Mouse (Mus musculus) gastrocnemius, postnatal 25 days (tissue): ENCODE data around the gene Fut7. TPM values are rescaled to one million over a fixed set of nuclear protein-coding genes. Genes with fewer than 3 reads are reported as not detected.
A peak's percentile ranks its signal among the peaks of the same experiment; 100 is the strongest.

Source experiments
- DNase-seq: peaks from one replicate; pipeline ENCODE4 v3.0.0; 2022
- total RNA-seq, 2 experiments: library from RNA; stranded (reverse); gene quantifications; 1 replicate in 1 of 2; 2 replicates in 1 of 2; pipeline ENCODE4 v1.2.3; 2021

The Fut7 gene
- total RNA-seq, 2 experiments from 2014 or later: not detected

DNA sequence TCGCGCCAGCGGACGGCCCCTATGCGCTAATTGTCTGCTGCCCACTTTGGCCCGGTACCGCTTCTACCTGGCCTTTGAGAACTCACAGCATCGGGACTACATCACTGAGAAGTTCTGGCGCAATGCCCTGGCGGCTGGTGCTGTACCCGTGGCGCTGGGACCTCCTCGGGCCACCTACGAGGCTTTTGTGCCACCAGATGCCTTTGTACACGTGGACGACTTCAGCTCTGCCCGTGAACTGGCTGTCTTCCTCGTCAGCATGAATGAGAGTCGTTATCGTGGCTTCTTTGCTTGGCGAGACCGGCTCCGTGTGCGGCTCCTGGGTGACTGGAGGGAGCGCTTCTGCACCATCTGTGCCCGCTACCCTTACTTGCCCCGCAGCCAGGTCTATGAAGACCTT, 2.4 kb downstream of the Fut7 start:
- DNase-seq: no peak

DNA sequence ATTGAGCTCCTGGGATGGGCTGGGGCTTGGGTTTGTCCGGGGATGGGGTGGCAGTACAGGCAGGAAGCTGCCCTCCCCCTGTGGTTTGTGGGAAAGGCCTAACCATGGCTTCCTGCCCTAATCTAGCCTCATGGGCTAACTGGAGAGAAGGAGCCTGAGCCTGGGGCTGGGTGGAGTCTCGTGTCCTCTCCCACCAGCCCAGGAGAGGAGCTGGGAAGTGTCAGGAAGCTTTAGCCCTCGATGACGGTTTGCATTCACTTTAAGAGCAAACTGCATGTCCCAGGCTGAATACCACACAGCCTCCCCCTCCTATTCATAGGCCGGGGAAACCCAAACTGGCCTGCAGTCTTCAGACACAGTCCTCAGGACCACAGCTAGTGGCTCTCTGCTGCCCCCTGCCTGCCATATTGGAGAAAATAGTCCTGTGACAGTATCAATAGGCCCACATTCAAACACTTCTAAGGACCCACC, 3.7 kb downstream of the Fut7 start:
- DNase-seq: no peak

DNA sequence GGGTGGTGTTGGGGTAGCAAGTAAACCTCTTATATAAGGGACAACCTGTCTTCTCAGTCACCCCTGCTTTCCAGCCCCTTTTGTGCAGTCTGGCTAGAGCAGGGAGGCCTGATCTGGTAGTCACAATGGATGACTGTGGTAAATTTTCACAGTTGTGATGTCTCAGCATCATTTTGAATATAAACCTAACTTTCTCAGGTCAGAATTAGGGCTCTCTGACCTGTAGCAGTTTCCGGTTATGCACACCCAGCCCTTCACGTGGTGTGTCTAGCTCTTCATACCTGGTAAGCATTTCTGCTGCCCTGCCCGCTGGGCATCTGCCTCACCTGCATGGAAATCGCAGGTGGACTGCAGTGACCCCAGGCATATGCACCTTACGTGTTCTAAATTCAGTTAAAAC, 4.2 kb downstream of the Fut7 start:
- DNase-seq: no peak

DNA sequence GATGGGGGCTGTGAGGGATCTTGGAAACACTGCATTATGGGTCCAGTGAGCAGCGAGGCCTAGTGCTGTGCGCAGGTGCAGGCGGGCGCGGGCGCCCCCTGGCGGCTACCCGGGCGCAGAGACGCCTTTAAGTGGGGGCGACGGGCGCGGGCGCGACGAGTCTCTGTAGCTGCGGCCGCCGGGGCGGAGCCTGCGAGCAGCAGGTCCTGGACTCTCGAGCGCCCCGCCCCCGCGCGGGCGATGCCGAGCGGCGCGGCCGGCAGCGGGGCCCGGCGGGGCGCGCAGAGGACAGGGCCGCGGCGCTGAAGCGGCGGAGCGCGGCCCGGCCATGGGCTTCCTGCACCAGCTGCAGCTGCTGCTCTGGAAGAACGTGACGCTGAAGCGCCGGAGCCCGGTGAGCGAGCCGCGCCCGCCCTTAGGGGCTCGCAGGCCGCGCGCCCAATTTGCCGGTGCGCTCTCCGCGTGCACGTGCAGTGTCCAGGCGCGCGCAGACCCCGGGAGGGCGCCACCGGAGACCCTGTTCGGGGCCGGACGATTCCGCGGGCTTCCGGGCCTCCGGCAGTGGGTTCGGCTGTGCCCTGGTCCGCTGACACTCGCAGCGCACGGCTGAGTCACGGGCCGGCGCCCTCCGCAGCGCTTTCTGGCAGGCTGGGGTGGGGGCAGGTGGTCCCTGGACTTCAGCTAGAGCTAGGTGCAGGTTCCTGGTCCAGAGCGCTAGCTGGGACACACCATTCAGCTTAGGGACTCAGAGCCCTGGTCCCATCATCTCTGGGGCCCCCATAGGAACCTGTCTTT, 5.6 kb downstream of the Fut7 start, which contains the start of gene Abca2:
Abca2 (plus strand) TSS at position 262 of the 795 bp plus-strand sequence.
- peak; percentile 95 for DNase-seq

DNA sequence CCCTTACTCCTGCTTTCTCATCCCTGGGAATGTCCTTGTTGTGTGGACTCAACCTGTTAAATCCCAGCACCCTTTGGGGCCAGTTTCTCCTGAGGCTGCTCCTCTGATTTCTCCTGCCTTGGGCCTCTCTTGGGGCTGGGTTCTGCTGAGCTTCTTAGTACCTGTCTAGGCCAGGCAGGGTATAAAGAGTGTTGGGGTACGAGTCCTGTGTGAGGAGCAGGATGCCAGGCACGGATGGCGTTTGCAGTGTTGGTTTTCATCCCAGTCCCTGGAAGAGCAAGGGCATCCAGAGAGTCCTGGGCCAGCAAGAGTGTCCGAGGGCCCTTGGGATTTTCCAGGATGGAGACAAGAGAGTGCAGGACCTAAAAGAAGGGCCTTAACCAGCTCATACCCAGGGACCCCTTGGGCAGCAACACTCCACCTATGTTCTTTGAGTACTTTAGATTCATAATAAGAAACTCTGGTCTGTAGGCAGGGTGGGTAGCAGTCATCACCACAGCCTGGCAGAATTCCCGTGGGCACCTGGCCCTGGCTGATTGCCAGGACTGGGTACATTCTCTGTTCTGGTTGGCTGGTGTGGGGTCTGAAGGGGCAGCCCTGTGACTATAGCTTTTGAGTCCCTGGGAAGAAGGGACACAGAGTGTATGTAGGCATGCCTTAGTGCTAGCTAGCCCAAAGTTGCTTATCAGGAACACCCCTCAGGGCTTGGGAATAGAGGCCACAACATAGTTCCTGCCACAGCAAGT, 6.5 kb downstream of the Fut7 start:
- DNase-seq: no peak

DNA sequence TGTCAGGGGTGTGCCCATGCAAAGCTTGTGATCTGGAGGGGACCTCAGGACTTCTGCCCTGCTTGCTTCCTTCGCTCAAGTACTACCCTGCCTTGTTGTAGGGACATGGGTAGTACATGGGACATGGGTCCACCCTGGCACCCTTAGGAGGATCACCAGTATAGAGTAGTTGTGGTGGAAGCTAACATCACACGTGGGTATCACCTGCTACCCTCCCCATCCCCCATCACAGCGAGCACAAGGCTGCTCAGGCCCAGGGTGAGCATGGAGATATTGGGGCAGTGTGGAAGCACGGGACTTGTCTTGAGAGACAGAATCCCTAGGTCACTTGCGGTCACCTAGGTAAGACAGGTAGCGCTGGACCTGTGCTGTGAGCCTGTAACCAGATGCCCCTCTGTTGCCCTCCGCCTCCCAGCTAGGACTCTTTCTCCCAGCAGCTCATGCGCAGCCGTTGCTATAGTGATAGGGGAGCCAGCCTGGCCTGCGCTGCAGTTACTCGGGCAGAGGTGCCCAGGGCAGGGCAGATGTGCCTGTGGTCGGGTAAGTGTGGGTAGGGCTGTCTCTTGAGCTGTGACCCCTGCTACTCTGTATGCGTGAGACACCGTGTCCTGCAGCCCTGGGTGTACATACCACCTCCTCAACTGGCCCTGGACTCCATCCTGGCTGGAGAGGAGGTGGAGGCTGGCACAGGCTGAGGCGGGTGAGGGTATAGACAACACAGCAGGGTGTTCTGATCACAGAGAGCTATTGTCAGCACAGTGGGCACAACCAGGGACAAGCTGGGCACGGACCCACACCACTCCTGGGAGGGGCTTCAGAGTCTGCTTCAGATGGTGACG, 7.5 kb downstream of the Fut7 start:
- no peak for DNase-seq

DNA sequence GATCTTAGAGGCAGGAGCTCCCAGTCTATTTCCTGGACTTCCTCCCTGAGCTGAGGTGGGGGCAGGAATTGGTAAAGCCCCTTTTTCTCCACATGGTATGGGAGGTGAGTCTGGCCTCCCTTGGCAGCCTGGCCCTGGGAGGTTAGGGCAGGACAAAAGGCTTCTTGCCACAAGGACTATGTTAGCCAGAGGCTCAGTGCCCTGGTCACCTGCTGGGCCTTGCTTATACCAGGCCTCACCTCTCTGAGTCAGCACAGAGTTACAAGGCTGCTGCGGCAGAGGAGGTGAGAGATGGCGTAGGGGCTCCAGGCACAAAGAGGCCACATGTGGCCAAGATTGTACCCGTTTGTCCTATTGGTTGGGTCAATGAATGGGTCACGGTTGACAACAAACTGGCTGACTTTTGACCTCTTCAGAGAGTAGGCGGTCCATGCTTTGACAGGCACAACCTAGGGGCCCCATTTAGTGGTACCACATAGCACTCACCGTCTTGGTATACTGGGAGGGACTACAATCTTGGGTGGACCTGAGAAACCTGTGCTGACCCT, 8.3 kb downstream of the Fut7 start:
- no peak for DNase-seq

DNA sequence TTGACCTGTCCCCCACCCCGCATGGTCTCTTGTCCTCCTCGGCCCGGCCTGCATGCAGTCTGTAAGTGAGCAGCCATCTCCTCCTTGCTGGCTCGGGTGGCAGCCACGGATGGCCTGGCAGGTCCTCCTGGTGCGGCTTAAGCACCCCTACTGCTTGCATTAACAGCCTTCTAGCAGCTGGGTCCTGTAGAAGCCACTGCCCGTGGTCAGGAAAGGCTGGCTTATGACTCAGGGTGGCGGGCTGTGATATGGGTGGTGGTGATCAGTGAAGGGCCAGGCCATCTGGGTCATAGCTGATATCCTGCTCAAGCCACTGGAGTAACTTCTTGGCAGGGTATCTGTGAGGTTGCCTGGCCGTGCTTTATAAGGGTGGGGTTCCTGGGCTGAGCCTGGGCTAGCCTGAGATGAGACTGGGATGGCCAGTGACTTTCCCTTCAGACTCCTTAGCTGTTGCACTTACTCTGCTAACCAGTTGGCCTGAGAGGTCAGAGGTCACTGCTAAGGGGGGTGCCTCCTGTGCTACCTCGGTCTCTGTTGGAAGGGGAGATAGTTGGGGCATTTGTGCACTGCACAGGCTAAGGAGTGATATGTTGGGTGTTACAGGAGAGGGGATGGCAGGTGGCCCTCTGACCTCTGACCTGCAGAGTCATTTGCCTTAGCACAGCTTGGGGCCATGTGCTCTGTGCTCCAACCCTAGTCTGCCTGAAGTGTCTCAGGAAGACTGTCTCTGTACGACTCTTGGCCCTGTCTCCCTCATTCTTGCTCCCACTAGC, 9.4 kb downstream of the Fut7 start:
- DNase-seq: no peak

DNA sequence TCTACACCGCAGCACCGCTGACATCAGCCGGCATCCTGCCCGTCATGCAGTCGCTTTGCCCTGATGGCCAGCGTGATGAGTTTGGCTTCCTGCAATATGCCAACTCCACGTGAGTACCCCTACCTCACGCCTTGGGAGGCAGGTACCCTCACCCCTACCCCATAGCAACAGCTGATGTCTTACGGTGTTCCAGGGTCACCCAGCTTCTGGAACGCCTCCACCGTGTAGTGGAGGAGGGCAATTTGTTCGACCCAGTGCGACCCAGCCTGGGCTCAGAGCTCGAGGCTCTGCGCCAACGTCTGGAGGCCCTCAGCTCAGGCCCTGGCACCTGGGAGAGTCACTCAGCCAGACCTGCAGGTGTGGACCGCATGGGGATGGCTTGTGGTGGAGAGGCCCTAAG, 10.0 kb downstream of the Fut7 start:
- no peak for DNase-seq

DNA sequence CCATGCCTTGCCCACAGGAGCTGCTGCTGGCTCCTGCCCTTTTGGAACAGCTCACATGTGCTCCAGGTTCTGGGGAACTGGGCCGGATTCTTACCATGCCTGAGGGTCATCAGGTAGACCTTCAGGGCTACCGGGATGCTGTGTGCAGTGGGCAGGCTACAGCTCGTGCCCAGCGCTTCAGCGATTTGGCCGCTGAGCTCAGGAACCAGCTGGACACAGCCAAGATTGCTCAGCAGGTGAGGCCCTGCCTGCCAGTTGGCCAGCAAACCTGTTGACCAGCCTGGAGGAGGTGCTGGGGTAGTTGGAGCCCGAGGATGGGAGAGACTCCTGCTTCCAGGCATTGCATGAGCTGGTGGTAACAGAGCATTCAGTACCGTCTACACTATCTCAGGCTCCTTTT, 11.2 kb downstream of the Fut7 start:
- no peak for DNase-seq

DNA sequence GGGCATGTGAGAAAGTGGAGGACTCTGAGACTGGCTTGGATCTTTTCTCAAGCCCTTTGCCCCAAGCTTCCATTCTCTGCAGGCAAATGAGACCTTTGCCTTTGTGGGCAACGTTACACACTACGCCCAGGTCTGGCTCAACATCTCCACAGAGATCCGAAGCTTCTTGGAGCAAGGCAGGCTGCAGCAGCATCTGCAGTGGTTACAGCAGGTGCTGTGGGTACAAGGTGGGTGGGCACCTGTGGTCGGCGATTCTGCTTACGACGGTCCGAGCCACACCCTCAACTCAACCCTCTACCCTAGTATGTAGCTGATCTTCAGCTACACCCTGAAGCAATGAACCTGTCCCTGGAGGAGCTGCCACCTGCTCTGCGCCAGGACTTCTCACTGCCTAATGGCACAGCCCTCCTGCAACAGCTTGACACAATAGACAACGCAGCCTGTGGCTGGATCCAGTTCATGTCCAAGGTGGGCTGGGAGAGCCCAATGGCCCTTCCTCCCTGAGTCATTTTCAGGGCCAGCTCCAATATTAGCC, 13.3 kb downstream of the Fut7 start:
- DNase-seq: no peak

DNA sequence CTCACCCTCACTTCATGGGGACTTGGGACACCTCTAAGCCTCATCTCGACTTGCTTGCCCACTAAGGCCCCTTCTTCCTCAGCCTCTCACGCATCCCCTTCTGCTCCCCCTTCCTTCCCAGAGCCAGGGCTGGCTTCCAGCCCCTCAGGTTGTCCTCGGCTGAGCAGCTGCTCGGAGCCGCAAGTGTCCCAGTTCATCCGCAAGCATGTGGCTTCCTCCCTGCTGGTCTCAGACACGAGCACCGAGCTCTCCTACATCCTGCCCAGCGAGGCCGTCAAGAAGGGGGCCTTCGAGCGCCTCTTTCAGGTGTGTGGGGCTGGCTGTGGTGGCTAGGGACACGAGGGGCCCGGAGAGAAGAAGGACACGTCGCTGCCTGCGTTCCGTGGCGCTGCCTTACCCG, 18.0 kb downstream of the Fut7 start:
- DNase-seq: no peak

DNA sequence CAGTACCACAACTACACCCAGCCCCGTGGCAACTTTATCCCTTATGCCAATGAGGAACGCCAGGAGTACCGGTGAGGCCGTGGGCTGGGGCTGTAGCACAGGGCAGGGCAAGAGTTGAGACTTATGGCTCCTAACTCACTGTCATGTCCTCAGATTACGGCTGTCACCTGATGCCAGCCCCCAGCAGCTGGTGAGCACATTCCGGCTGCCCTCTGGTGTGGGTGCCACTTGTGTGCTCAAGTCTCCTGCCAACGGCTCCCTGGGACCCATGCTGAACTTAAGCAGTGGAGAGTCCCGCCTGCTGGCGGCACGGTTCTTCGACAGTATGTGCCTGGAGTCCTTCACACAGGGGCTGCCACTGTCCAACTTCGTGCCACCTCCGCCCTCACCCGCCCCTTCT, 19.6 kb downstream of the Fut7 start:
- DNase-seq: no peak

DNA sequence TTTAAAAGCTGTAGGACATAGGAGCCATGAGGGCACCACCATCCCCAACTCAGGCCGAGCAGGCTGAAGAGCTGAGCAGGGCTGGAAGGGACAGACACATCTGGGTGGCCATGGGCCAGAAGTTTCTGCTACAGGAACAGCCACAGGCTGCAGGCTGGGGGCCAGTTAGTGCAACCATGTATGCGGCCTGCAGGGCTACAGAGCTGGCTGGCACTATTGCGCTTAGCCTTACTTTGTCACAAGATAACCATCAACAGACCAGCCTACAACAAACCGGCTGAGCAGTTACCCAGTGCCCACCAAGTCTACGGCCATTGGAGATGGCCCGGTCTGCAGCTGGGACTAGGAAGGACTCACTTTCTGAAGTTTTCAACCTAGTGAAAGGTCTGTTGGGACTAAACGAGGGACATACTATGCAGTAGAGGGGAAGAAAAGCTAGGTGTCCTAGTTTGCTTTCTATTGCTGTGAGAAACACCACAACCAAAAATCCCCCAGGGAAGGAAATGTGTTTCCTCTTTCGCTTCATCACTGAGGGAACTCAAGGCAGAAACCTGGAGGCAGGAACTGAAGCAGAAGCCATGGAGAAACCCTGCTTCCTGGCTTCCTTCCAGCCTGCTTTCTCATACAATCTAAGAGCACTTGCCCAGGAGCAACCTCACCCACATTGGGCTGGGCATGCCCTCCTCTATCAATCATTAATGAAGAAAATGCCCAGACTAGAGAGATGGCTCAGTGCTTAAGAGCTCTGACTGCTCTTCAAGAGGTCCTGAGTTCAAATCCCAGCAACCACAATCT, 28.0 kb downstream of the Fut7 start:
- DNase-seq: no peak

DNA sequence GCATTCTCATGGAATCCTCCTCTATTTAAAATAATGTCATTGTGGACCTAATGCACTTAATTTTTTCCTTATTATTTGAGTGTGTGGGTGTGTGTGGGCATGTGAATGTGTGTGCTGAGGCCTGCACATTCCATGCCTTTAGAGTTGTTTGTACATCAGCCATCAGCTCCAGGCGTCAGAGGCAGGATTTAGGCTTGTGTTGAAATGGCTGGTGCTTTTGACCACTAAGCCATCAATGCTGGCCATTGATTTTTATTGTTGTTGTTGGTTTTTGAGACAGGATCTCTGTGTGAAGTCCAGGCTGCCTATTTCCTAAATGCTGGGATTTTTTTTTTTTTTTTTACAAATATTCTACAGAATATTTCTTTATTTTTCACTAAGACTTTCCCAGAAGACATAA, 29.9 kb downstream of the Fut7 start:
- DNase-seq: no peak

DNA sequence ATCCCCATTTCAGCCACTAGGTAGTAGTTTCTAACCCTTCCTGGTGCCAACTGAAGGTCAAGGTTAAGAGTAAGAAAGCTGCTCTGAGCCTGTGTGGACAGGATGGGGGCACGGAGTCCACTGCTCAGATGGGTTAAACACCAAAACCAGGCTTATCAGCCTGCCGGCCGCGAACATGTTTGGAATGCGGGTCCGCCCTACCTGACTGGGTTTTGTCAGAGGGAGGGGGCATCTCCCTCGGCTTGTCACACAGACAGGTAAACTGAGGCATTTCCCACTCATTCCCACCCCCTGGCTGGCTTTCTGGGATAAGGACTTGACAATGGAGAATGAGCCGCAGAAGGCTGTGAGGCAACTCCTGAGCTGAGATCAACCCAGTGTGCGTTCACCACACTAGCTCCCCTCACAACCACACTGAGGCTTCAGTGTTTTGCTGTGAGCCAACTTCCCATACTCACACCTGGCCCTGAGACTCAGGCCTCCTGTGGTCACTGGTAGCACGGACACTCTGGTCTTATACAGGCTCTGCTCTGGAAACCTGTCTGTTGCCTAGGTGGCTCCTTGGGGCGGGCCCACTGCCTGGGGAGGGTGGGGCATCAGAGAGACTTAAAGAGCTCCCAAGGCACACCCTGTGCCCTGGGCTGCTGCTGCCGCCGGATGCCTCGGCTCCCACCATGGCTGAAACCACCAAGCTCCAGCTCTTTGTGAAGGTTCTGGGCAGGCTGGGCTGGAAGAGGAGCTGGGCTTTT, 33.3 kb downstream of the Fut7 start, which contains the start of gene Clic3:
Clic3 (plus strand) TSS at position 634 of the 749 bp plus-strand sequence.
- no peak for DNase-seq

DNA sequence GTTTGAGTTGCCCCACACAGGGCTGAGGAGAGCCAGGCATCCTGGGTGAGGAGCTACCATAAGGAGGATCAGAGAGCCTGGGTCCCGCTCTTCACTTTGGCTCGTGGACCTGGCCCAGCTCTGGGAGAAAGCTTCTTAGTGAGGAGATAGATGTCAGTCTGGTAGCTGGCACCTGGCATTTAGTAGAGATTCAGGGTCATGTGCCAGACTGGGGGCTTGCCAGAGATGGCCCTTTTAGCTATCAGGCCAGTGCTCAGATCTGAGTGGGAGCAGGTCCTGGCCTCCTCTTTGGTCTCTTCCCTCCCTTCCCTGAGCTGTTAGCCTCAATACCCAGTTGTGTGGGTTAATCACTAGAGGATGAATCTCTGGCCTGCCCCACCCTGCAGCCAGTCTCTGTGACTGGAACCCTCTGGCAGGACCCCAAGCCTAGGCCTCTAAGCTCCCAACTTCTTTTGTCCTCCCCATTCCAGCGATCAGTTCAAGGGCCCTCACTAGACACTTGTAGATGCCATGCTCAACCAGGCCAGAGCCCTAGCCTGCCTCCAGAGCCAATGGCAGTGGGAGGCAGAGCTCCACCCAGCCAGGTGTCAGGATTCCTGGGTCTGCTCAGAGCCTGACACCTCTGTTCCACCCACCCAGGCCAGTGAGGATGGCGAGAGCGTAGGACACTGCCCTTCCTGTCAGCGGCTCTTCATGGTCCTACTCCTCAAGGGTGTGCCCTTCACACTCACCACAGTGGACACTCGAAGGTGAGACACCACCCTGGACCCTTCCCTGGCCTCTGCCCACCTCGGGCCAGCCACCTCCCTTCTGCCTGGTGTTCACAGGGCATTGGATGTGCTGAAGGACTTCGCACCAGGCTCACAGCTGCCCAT, 34.2 kb downstream of the Fut7 start:
- no peak for DNase-seq

DNA sequence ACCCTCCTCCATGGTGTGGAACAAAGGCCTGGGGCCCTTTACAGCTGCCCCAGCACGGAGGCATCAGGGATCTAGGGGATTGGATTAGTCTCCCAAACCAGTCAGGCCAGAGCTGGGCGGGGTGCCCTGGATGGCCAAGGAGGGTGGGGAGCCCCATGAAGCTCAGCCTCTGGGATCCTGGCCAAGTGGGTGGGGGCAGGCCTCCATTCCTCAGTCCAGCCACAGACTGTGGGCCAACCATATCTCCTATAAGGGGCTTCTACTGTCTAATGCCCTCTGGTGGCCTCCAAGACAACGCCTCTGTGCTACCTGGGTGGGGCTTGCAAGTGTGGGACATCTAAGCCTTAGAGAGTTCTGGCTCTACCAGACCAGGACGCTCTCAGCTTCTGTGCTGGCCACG, 35.8 kb downstream of the Fut7 start:
- peak; percentile 42 for DNase-seq
